Mouse (Mus musculus) left cerebral cortex, postnatal 14 days (tissue): ENCODE measurements at regions not wholly inside any gene's neighbourhood (a gene's known extent, or its start where the extent isn't known, plus 50 kb on each side); places are given as distances from the start of the nearest gene placed in this dataset.
A peak's percentile ranks its signal among the peaks of the same experiment; 100 is the strongest.

ENCODE experiments used
- DNase-seq, 2 experiments: peaks; one replicate each; pipeline ENCODE4 v3.0.0; 2021 to 2022; ENCODE audit warnings: low spot score in 2 of 2, mixed read lengths in 1 of 2
- intact Hi-C: fragments of 180-260 bp; cut with DNase I; formaldehyde crosslinking; loops from one replicate; pipeline ENCODE4 v1.15.1; 2025

GRCm38 (mm10) chr10:16960971-16961370 is 762.0 kb upstream of the Cited2 start:
- DNase-seq: no peak
- intact Hi-C loops: no loop called here

DNA sequence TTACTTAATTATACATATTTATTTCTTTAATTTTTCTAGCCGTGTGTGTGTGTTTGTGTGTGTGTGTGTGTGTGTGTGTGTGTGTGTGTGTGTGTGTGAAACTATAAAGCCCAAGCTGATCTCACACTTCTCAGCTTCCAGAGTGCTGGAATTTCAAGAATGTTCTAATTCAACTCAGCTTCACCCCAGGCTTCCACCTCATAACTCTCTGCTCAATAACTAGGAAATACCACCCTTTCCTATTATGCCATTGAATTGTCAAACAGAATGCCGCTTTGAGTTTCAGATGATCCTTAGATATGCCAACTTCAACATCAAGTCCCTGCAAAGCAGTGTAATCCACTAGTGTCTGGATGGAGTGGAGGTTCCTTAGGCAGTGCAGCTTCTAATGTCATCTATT is 760.6 kb upstream of the Cited2 start:
- intact Hi-C loops: no loop called here
- no peak for DNase-seq

DNA sequence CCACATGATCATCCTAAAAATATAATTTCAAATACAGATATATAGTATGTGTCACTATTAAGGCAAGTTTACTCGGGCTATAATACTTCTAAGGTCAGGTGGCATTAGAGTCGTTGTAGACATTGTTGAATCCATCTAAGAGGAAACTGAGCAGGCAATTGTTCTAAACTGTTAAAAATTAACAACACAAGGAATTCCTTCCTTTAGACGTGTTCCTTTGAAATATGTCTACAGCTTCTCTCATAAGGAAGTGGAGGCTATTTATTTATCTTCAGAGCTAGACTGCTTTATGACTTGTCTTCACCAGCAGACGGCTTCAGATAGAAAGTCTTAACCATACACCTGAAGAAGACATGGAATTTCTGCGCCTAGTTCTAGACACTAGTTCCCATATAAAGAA is 744.2 kb upstream of the Cited2 start:
- no peak for DNase-seq
- intact Hi-C loops: no loop called here

GRCm38 (mm10) chr10:16990227-16990626 is 732.8 kb upstream of the Cited2 start:
- peak in 1 of 2 experiments; percentile 12 for DNase-seq
- intact Hi-C loops: no loop called here

- intact Hi-C loops: no loop called here
- no peak for DNase-seq
Observed at GRCm38 (mm10) chr10:16993789-16994188, 729.2 kb upstream of the Cited2 start.

DNA sequence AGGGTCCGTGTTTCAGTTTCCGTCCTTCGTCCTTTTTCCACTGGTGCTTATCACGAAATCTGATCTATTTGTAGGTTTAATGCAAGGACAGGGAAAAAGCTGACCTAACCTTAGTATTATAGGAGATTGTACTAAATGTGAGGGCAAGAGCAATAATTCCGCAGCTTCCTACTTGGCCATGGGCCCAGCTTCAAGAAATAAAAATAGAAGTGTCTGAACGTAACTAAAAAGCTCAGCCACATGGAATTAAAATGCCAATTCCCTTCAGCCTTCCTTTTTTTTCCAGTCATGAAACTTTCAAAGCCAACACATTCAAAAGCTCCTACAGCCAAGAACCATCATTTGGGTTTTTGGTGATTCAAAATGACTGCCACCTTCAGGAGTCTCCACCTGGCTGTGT is 728.5 kb upstream of the Cited2 start:
- no peak for DNase-seq

GRCm38 (mm10) chr10:16995010-16995409 is 728.0 kb upstream of the Cited2 start:
- intact Hi-C loops: no loop called here
- no peak for DNase-seq

More for the DNA sequence above, 728.5 kb upstream of the Cited2 start:
- intact Hi-C loops: no loop called here

DNA sequence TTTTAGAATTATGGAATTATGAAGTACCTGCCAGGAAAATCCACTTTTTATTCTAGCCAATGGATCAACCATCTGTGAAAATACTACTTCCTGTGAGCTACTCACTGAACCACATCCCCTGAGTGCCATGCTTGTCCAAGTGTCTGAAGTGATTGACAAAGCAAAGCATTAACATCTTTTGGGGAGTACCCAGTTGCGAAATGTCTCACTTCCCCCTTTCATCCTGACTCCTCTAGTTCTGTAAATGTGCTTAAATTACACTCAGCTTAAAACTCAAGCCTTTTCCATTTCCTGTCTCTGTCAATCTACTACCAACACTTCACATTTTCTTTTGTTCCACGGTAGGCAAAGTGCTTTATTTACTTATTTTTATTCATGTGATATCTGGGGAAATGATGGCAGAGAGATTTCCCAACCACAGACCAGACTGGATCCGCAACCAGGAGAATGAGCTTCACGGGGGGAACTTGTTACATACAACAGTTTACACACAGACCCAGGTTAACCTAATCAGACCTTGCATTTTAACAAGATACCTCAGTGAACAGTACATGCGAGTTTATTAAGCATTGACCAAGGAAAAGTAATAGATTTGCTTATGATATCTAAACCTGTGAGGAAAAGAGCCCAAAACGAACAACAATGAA is 726.1 kb upstream of the Cited2 start:
- peak in 1 of 2 experiments; percentile 12 for DNase-seq
- intact Hi-C loops: no loop called here

DNA sequence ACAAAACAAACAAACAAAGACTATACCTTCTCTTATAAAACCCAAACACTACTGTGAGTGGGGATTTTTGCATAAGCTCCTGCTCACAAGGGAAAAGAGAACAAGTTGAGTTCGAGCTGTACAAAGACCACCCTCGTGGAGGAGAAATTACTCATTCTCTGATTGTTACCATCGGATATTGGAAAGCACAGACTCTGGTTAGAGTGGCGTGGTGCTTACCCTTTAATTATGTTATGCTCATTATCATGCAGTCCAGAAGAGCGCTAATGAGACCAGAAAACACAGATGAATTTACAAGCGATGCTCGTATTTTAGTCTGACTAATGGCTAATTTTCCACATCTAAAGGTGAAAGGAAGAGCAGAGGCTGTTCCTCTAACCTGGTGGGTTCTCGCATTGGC is 721.7 kb upstream of the Cited2 start:
- no peak for DNase-seq
- intact Hi-C loops: no loop called here

DNA sequence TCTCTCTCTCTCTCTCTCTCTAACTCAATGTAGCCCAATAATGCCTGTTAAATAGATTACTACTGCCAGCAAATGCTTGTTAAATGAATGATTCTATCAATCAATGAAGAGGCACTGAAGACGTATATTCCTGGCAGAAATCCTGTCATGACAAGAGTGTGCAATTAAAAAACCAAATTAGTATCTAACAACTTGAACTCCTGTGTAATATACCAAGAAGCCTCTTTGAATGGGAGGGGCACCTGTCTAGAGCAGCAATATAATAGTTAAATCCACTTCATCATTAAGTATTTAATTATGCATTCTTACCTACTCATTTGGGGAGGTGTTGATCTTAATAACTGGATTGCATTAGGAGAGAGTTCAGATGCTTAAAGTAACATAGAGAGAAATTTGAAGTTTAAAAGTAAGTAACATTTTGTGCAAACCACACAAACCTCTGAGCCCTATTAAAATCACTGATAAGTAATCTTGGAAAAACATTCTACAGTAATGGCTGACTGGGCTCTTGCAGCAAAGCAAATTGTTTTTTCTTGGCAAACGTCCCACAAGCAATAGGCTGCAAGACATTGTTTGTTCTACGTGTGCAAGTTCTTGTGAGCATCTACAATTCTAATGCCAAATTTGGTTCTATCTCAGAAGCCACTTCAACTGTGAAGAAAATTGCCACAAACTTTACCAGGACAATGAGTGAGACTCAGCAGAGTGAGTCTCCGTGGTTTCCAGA is 719.7 kb upstream of the Cited2 start:
- DNase-seq: no peak

GRCm38 (mm10) chr10:17008683-17009082 is 714.3 kb upstream of the Cited2 start:
- DNase-seq: no peak
- intact Hi-C loops: no loop called here

More for the DNA sequence above, 719.7 kb upstream of the Cited2 start:
- intact Hi-C loops: no loop called here

DNA sequence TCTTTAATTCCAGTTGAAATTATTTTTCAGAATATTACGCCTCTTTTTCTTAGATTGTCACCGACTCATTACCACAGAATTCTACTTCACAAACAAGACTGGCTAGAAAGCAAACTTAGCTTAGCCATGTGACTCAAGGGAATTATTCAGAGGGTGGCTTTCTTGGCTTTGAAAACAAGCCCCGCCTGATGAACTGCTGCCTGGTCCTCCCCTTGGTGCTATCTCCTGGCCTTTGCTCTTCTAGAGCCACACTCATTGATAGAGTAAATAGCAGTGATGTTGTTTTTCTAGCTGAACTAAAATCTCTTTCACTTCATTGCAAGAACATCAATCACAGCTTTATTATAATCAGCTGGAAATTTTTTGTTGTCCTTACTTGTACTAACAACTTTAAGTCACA is 713.0 kb upstream of the Cited2 start:
- DNase-seq: no peak
- intact Hi-C loops: no loop called here

DNA sequence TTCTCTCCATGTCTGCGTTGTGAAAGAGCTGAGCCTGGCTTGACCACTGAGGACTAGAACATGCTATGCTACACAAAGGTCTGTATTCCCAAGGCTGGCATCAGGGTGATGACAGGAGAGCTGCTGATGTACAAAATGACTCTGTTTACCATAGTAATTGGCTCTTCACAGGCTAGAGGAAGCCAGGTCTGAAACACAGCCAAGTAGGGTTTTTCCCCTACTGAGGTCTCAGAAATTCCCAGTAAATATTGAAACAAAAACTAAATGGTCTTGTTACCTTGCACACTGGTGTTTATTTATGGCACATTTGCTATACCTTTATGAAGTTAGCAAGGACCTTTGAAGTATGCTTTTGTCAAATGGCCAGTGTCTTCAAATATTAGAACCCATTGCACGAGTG is 711.1 kb upstream of the Cited2 start:
- intact Hi-C loops: no loop called here
- DNase-seq: no peak

- no peak for DNase-seq
- intact Hi-C loops: no loop called here
Observed at GRCm38 (mm10) chr10:17012541-17012975, 710.5 kb upstream of the Cited2 start.

DNA sequence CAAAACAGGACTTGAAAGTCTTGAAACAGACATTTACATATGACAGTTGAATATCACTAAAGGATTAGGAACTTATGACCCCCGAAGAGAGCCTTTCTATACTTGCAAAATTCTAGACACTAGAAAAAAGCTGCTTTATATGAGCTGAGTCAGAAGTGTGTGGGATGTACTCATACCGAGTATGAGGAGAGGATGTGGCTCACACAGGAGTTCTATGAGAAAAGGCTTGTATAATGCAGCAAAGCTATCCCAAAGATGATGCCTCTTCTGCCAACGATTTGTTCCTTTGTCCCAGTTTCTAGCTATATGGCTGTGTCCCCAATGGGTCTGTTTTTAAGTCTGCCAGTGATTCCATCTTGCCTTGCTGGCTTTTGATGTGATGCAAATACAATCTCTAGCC is 708.2 kb upstream of the Cited2 start:
- peak; percentile 4 to 21 for DNase-seq
- intact Hi-C loops: no loop called here

DNA sequence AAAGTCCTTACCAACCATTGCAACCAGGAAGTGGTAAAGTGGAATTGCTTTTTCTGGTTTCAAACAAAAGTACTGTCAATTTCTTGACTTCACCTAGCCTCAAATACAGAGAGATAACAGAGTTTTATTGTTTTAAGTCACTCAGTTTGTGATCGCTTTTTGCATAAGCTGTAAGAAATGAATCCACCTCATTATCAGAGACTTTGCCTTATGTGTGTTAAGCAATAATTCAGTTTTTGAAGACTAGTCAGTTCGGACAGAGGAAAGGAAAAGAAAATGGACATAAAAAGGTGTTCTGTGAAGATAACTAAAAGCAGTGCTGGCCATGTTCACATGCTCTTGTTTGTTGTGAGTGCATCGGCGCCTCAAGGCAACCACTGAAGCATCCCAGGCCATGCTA is 706.2 kb upstream of the Cited2 start:
- DNase-seq: no peak
- intact Hi-C loops: no loop called here

- DNase-seq: no peak
- intact Hi-C loops: no loop called here
Observed at GRCm38 (mm10) chr10:17022216-17023158, 700.5 kb upstream of the Cited2 start.

DNA sequence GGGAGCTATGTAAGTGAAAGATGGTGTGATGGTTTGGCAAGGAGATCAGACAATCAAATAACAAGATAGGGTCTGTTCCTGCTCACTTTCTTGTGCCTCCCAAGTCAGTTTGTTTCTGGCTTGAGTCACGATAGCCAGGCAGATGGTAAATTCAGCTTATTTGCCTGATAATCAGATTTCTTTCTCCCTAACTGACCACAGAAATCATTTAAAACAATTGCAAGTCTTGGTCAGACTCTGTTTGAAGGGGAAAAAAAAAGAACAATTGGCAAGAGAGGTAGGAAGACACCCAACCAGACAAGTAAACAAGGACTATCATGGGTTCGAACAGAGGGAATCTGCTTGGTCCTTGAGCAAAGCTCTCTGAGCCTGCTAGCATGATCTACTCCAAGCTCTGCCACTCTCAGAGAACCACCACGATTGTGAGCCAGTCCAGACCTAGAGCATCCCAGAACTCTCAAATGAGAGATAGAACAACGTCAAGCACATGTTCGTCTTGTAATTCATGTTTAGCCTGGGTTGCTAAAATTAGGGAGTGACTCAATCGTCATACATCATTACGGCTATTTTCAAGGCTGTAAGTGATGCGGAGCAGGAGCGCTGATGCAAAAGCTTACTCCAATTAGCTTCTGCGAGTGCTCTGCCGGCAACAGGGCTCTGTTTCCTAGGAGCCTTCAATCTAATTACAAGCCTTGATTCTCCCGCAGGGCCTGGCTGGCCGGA is 699.3 kb upstream of the Cited2 start:
- intact Hi-C loops: no loop called here

DNA sequence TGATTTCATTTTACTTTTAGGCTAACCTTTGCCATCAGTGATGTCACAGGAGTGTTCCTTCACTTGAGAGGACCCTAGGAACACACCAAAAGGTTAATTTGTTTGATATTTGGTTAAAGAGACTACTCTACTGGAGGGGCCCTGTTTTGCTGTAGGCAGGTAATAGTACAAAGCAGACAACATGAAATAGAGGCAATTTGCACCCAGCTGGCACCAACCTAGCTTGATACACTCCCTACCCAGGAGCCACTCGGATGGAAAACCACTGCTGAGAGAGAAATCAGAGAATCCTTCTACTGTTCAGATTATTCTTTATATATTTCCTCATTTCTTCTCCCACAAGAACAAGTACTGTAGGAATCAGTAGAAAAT is 698.7 kb upstream of the Cited2 start:
- no peak for DNase-seq
- intact Hi-C loops: no loop called here

More for the DNA sequence above, 699.3 kb upstream of the Cited2 start:
- peak; percentile 22 to 25 for DNase-seq
